Mouse (Mus musculus) central nervous system, embryonic 18 days (tissue): ENCODE data around the gene Olfr681. TPM values are rescaled to one million over a fixed set of nuclear protein-coding genes. Genes with fewer than 3 reads are reported as not detected.

Experiments used
- polyA plus RNA-seq: library from polyadenylated mRNA; depleted of rRNA; stranded (reverse); fragments of >200 nt; gene quantifications from 2 replicates; pipeline ENCODE4 v1.2.3, GENCODE M21; 2012; rRNA removed

The Olfr681 gene
- polyA plus RNA-seq, result not detected in 2 replicates

GRCm38 (mm10) chr7:105116536-105116935 is at the start of gene Olfr681:
Gene Olfr681 (plus strand): TSS chr7:105116836.

DNA sequence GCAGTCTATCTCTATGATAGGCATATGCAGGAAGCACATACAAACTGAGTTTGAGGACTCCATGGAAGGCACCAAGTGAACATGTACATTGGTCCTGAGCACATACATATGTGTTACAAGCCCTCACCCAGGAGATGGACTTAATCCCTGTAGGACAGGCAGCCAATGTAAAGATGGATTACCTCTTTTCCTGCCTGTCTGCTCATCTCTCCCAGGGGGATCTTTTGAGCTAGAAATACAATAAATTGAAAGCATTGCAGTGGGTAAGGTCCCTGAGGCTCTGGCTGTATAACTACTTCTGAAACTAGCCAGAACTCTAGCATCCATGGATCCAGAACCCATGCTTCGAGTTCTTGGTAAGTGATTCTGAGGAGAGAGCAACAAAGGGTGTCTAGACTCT is 35.7 kb upstream of the Olfr681 start, which contains the start of gene Olfr679:
Olfr679 (plus strand) TSS at position 301 of the 400 bp plus-strand sequence.

GRCm38 (mm10) chr7:105092717-105093116 is 23.9 kb upstream of the Olfr681 start, which contains the start of gene Olfr680-ps1:
Gene Olfr680-ps1 (minus strand): TSS chr7:105092817.

GRCm38 (mm10) chr7:105146912-105147311 is 30.3 kb downstream of the Olfr681 start, which contains the start of gene Olfr683:
Gene Olfr683 (minus strand): TSS chr7:105147012.

GRCm38 (mm10) chr7:105163553-105163952 is 46.9 kb downstream of the Olfr681 start, which contains the start of gene Olfr684:
Gene Olfr684 (minus strand): TSS chr7:105163653.

Other genes starting within 250 kb of the Olfr681 start
- not detected in 2 replicates for gene Olfr665, start 238.8 kb upstream of the Olfr681 start, polyA plus RNA-seq
- gene Olfr666, start 220.9 kb upstream of the Olfr681 start, polyA plus RNA-seq, result not detected in 2 replicates
- not detected in 2 replicates for gene Olfr667, start 195.4 kb upstream of the Olfr681 start, polyA plus RNA-seq
- gene Olfr668, start 188.8 kb upstream of the Olfr681 start, polyA plus RNA-seq, result not detected in 2 replicates
- gene Olfr669, start 182.6 kb upstream of the Olfr681 start, polyA plus RNA-seq, result not detected in 2 replicates
- not detected in 2 replicates for gene Olfr670, start 154.2 kb upstream of the Olfr681 start, polyA plus RNA-seq
- gene Olfr671, start 137.7 kb upstream of the Olfr681 start, polyA plus RNA-seq, result not detected in 2 replicates
- not detected in 2 replicates for gene Olfr672, start 114.8 kb upstream of the Olfr681 start, polyA plus RNA-seq
- not detected in 2 replicates for gene Olfr675, start 88.4 kb upstream of the Olfr681 start, polyA plus RNA-seq
- not detected in 2 replicates for gene Olfr676, start 84.1 kb upstream of the Olfr681 start, polyA plus RNA-seq
- not detected in 2 replicates for gene Olfr677, start 65.5 kb upstream of the Olfr681 start, polyA plus RNA-seq
- not detected in 2 replicates for gene Olfr678, start 52.4 kb upstream of the Olfr681 start, polyA plus RNA-seq
- not detected in 2 replicates for gene Olfr679, start 35.6 kb upstream of the Olfr681 start, polyA plus RNA-seq
- not detected in 2 replicates for gene Olfr680-ps1, start 24.0 kb upstream of the Olfr681 start, polyA plus RNA-seq
- gene Olfr683, start 30.2 kb downstream of the Olfr681 start, polyA plus RNA-seq, result not detected in 2 replicates
- gene Olfr684, start 46.8 kb downstream of the Olfr681 start, polyA plus RNA-seq, result not detected in 2 replicates
- not detected in 2 replicates for gene Olfr685, start 69.2 kb downstream of the Olfr681 start, polyA plus RNA-seq
- not detected in 2 replicates for gene Olfr686, start 90.6 kb downstream of the Olfr681 start, polyA plus RNA-seq
- not detected in 2 replicates for gene Olfr688, start 171.3 kb downstream of the Olfr681 start, polyA plus RNA-seq
- not detected in 2 replicates for gene Olfr689, start 194.3 kb downstream of the Olfr681 start, polyA plus RNA-seq
- 0.12 and 0.43 TPM in 2 replicates for gene Olfr690, start 217.3 kb downstream of the Olfr681 start, polyA plus RNA-seq
- 0.21 and 0.24 TPM in 2 replicates for gene Olfr691, start 225.4 kb downstream of the Olfr681 start, polyA plus RNA-seq